Mouse (Mus musculus) lung, adult 10 weeks (tissue): ENCODE measurements around the gene Grxcr1. TPM values are rescaled to one million over a fixed set of nuclear protein-coding genes. Genes with fewer than 3 reads are reported as not detected.

Experiments used
- polyA plus RNA-seq: library from polyadenylated mRNA; stranded (reverse); fragments of 350-450 nt; fragmentation: Illumina TruSeq; extraction: RNeasy Lipid Tissue Mini Kit (QIAGEN cat#74804); gene quantifications from one replicate; pipeline ENCODE4 v1.2.3, GENCODE M21; 2014; ENCODE audit warnings: low read depth, low replicate concordance; ENCODE audit not compliant: insufficient read depth

The Grxcr1 gene
- polyA plus RNA-seq = not detected

DNA sequence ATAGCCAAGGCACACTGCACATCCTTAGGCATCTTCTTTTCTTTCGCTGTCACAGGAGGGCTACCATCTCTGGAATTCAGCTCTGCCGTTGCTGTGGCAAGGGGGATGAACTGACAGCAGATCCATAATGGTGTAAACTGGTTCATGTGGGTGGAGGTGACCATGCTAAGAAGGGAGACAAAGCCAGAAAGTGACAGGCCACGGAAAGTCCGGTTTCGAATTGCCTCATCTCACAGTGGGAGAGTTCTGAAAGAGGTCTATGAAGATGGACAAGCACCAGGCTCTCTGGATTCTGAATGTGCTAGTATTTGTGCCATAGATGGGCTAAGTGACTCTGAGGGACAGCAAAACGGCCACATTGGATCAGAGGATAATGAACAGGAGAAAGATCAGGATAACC lies at the start of gene Grxcr1:
TSS of gene Grxcr1 (plus strand) at position 92 of the 400 bp plus-strand sequence.

Other genes with a start within 250 kb of the Grxcr1 start
- 31.1 TPM for gene Atp8a1, start 184.4 kb upstream of the Grxcr1 start, polyA plus RNA-seq
- not detected for gene Gm5108, start 90.2 kb upstream of the Grxcr1 start, polyA plus RNA-seq
- not detected for gene Gm21905, start 85.4 kb upstream of the Grxcr1 start, polyA plus RNA-seq